Mouse (Mus musculus) myocyte (in vitro differentiated cells): ENCODE measurements around the gene Grin2a.

Source experiments
- E2F4 ChIP-seq: IDR thresholded peaks from one replicate; pipeline ENCODE4 v1.6.1; 2011; ENCODE audit warnings: mild to moderate bottlenecking, control low read depth, moderate library complexity; ENCODE audit not compliant: insufficient read depth
- USF1 ChIP-seq: IDR thresholded peaks from one replicate; pipeline ENCODE4 v1.6.1; 2011; ENCODE audit warnings: low read depth, mild to moderate bottlenecking, control low read depth, moderate library complexity

GRCm38 (mm10) chr16:9901433-9901832 is 93.9 kb downstream of the Grin2a start:
- no peak for TF ChIP-seq E2F4
- TF ChIP-seq USF1: no peak
